Mouse (Mus musculus): Measurements from ENCODE around the gene Gm3336.

GRCm38 (mm10) chr8:70687576-70687975 is 30.8 kb upstream of the Gm3336 start:
- TF ChIP-seq CTCF (IDR thresholded peaks at IDR 0.05; ENCODE audit: low read depth) (no peak), EP300 (IDR thresholded peaks at IDR 0.05; ENCODE audit: low read depth) (no peak)
